Mouse (Mus musculus) forebrain, postnatal 0 days (tissue): ENCODE results near the gene Azin2. TPM values are rescaled to one million over a fixed set of nuclear protein-coding genes. Genes with fewer than 3 reads are reported as not detected.

Source experiments
- ATAC-seq: fragments of 200-750 bp; cut with Nextera tagmentation; 2 replicates; pipeline ENCODE4 v1.8.0; 2017; ENCODE audit warnings: mild to moderate bottlenecking, moderate library complexity
- DNase-seq: peaks from one replicate; pipeline ENCODE4 v3.0.0-alpha.2; 2015
- H3K27ac ChIP-seq: fragments of 300-500 bp; sonication (generic); 2 replicates; pipeline ENCODE4 v1.5.1; 2014; ENCODE audit warnings: low read depth, mild to moderate bottlenecking, antibody characterized with exemption, low read length, moderate library complexity, mixed read lengths
- H3K27me3 ChIP-seq: fragments of 300-500 bp; sonication (generic); 2 replicates; pipeline ENCODE4 v1.6.1; 2014; ENCODE audit warnings: mild to moderate bottlenecking, low read length, mixed read lengths; ENCODE audit not compliant: insufficient read depth
- H3K36me3 ChIP-seq: fragments of 300-500 bp; sonication (generic); 2 replicates; pipeline ENCODE4 v1.6.1; 2014; ENCODE audit warnings: mild to moderate bottlenecking, moderate library complexity; ENCODE audit not compliant: insufficient read depth
- H3K4me1 ChIP-seq: fragments of 300-500 bp; sonication (generic); 2 replicates; pipeline ENCODE4 v1.6.1; 2014; ENCODE audit warnings: antibody characterized with exemption; ENCODE audit not compliant: insufficient read depth
- H3K4me2 ChIP-seq: fragments of 300-500 bp; sonication (generic); 2 replicates; pipeline ENCODE4 v1.6.1; 2014; ENCODE audit warnings: low read depth, mild to moderate bottlenecking, moderate library complexity
- H3K4me3 ChIP-seq: fragments of 300-500 bp; sonication (generic); 2 replicates; pipeline ENCODE4 v1.5.1; 2014; ENCODE audit warnings: low read depth, low read length, mixed read lengths
- H3K9ac ChIP-seq: fragments of 300-500 bp; sonication (generic); 2 replicates; pipeline ENCODE4 v1.6.1; 2014; ENCODE audit warnings: mild to moderate bottlenecking
- H3K9me3 ChIP-seq: fragments of 300-500 bp; sonication (generic); 2 replicates; pipeline ENCODE4 v1.6.1; 2016; ENCODE audit warnings: low read length
- CTCF ChIP-seq: sonication (generic); IDR thresholded peaks from 2 replicates; pipeline ENCODE4 v1.5.1; 2016; ENCODE audit warnings: antibody characterized with exemption, control low read depth, low read depth
- WGBS: fragments of 180-500 bp; shearing (Covaris S2); extraction: QIAGEN DNeasy Blood & Tissue Kit; methylation state at CpG from one replicate; pipeline ENCODE4 v1.1.7; 2014; 5-methylcytosine and 5-hydroxymethylcytosine counted together
- polyA plus RNA-seq: library from polyadenylated mRNA; unstranded; fragments of >200 nt; fragmentation: Nextera tagmentation; extraction: Ambion mirVana; gene quantifications from 2 replicates; pipeline ENCODE4 v1.2.1, GENCODE M21; 2015
- total RNA-seq: library from RNA; depleted of rRNA; stranded (reverse); fragments of >200 nt; gene quantifications from 2 replicates; pipeline ENCODE4 v1.2.3, GENCODE M21; 2014

Gene Azin2
- total and polyA plus RNA-seq, 2 experiments from 2014 or later = 18.0 to 23.4 TPM

GRCm38 (mm10) chr4:128998401-128998800, 36.2 kb upstream of the Azin2 start:
- H3K27ac ChIP-seq = no peak overlapping the region
- DNase-seq (no peak), ATAC-seq (no peak)
- no peaks in the 10 kb centered on the region for H3K9me3 ChIP-seq
- no peak overlapping the region for H3K9ac ChIP-seq
- H3K4me2 ChIP-seq = no peak overlapping the region
- H3K36me3 ChIP-seq = peaks cover 50% of the 10 kb centered on the region
- H3K27me3 ChIP-seq = no peaks in the 10 kb centered on the region
- H3K4me3 ChIP-seq = no peak overlapping the region
- H3K4me1 ChIP-seq = peaks cover 9% of the 10 kb centered on the region
- WGBS = 84% methylated on average over 8 of the region's 8 CpGs
- TF ChIP-seq CTCF = no peak

- 81% methylated on average over 8 of the region's 8 CpGs for WGBS
Observed at GRCm38 (mm10) chr4:128997258-128997657, 35.0 kb upstream of the Azin2 start.

GRCm38 (mm10) chr4:128995238-128995637, 33.0 kb upstream of the Azin2 start:
- Histone ChIP-seq H3K4me2 (no peak overlapping the region), H3K27me3 (no peaks in the 10 kb centered on the region), H3K27ac (no peak overlapping the region), H3K9ac (no peak overlapping the region), H3K36me3 (peaks cover 23% of the 10 kb centered on the region), H3K4me3 (no peak overlapping the region), H3K9me3 (no peaks in the 10 kb centered on the region), H3K4me1 (peaks cover 9% of the 10 kb centered on the region)
- TF ChIP-seq CTCF = no peak
- WGBS = 89% methylated on average over 7 of the region's 7 CpGs
- DNase-seq (no peak), ATAC-seq (no peak)

More at GRCm38 (mm10) chr4:128997258-128997657, 35.0 kb upstream of the Azin2 start:
- Histone ChIP-seq H3K9ac (no peak overlapping the region), H3K4me3 (no peak overlapping the region), H3K4me1 (peaks cover 9% of the 10 kb centered on the region), H3K36me3 (peaks cover 38% of the 10 kb centered on the region), H3K27me3 (no peaks in the 10 kb centered on the region), H3K4me2 (no peak overlapping the region), H3K27ac (no peak overlapping the region), H3K9me3 (no peaks in the 10 kb centered on the region)
- DNase-seq (no peak), ATAC-seq (no peak)
- no peak for TF ChIP-seq CTCF

DNA sequence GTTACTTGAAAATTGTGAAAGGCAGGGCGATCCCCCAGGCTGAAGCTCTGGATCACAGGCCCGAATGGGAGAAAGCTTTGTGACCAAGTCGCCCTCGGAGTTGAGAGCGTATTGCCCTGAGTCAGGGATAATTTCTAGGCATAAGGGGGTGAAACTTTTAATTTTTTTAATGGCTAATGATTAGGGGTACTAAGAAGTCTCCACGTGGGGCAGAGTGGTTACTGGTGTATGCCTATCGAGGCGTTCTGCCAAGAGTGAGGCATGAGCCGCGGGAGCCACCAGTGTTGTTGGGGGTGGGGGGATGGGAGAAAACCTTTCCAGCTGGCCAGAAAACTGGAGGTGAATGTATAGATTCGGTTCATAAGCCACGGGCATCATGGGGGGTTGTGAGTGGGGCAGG, 31.4 kb upstream of the Azin2 start:
- peak overlapping the region; percentile 65 for H3K9ac ChIP-seq
- H3K4me2 ChIP-seq = peak overlapping the region; percentile 86
- H3K27ac ChIP-seq = peak overlapping the region; percentile 71
- no peaks in the 10 kb centered on the region for H3K27me3 ChIP-seq
- peaks cover 9% of the 10 kb centered on the region; the same call in 1 of the 2 replicates for H3K36me3 ChIP-seq
- peak overlapping the region; percentile 84 for H3K4me3 ChIP-seq
- ATAC-seq (no peak), DNase-seq (peak; percentile 44)
- WGBS = 1% methylated on average over 12 of the region's 12 CpGs
- peaks cover 9% of the 10 kb centered on the region for H3K4me1 ChIP-seq
- TF ChIP-seq CTCF = no peak
- no peaks in the 10 kb centered on the region for H3K9me3 ChIP-seq

GRCm38 (mm10) chr4:128993025-128993662, 30.9 kb upstream of the Azin2 start:
- H3K4me2 ChIP-seq = peak overlapping the region; percentile 86
- peak overlapping the region; percentile 65 for H3K9ac ChIP-seq
- H3K27me3 ChIP-seq = no peaks in the 10 kb centered on the region
- peak overlapping the region; percentile 84 for H3K4me3 ChIP-seq
- ATAC-seq (peak; percentile 100), DNase-seq (peak; percentile 99)
- no peaks in the 10 kb centered on the region for H3K9me3 ChIP-seq
- TF ChIP-seq CTCF = no peak
- peak overlapping the region; percentile 71 for H3K27ac ChIP-seq
- peaks cover 9% of the 10 kb centered on the region; the same call in 1 of the 2 replicates for H3K36me3 ChIP-seq
- H3K4me1 ChIP-seq = peaks cover 9% of the 10 kb centered on the region
- WGBS = 1% methylated on average over 49 of the region's 49 CpGs

DNA sequence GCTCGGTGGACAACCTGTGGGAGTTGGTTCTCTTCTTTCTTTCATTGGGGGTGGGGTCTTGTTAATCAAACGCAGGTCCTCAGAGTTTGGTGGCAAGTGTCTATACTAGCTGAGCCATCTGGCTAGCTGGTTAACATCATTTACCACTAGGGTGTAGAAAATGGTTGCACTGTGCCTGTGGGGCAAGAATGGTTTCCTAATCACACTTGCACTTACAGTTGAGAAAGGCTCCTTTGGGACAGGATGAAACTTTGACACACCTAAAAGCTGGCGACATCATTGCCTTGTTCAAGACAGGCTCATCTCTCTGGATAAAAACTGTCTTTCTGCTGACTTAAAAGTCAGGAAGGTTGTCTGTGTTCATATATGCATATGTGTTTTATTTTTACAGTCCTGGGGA, 29.9 kb upstream of the Azin2 start:
- no peak for TF ChIP-seq CTCF
- DNase-seq (no peak), ATAC-seq (no peak)
- peaks cover 9% of the 10 kb centered on the region for H3K4me1 ChIP-seq
- H3K27ac ChIP-seq = no peak overlapping the region
- 93% methylated on average over 3 of the region's 3 CpGs for WGBS
- H3K9me3 ChIP-seq = no peaks in the 10 kb centered on the region
- H3K4me3 ChIP-seq = no peak overlapping the region
- H3K36me3 ChIP-seq = peaks cover 9% of the 10 kb centered on the region; the same call in 1 of the 2 replicates
- H3K4me2 ChIP-seq = no peak overlapping the region
- H3K9ac ChIP-seq = no peak overlapping the region
- no peaks in the 10 kb centered on the region for H3K27me3 ChIP-seq

- Histone ChIP-seq H3K27me3 (no peaks in the 10 kb centered on the region), H3K27ac (no peak within 1 kb of the TSS), H3K9me3 (no peaks in the 10 kb centered on the region), H3K4me1 (peaks cover 9% of the 10 kb centered on the region), H3K4me3 (no peak within 1 kb of the TSS; the same call in 1 of the 2 replicates), H3K4me2 (peak within 1 kb of the TSS; percentile 41), H3K36me3 (peaks cover 6% of the 10 kb centered on the region; the same call in 1 of the 2 replicates), H3K9ac (no peak within 1 kb of the TSS)
- ATAC-seq (no peak), DNase-seq (no peak)
- 90% methylated on average over 9 of the region's 9 CpGs for WGBS
- TF ChIP-seq CTCF = no peak
Observed at GRCm38 (mm10) chr4:128991500-128992008, 29.3 kb upstream of the Azin2 start, which contains the start of gene Ak2. TSS of gene Ak2 (plus strand) at chr4:128991958.
